Mouse (Mus musculus) CH12.LX (cell line): ENCODE measurements around the gene Higd1a. TPM values are rescaled to one million over a fixed set of nuclear protein-coding genes. Genes with fewer than 3 reads are reported as not detected.

Experiments
- DNase-seq: peaks from one replicate; pipeline ENCODE4 v3.0.0-alpha.2; 2013; ENCODE audit errors: extremely low read depth
- H3K27ac ChIP-seq: 2 replicates; pipeline ENCODE4 v1.5.1; 2012; ENCODE audit warnings: low read depth, mild to moderate bottlenecking, control low read depth, moderate library complexity; ENCODE audit not compliant: insufficient read depth
- H3K27me3 ChIP-seq: replicated peaks from 2 replicates; pipeline ENCODE3; 2012; ENCODE audit warnings: inconsistent platforms
- H3K36me3 ChIP-seq, 2 experiments: replicated peaks in 1 of 2; 2 replicates each; pipeline versions ENCODE3 to v1.6.1; 2012; ENCODE audit warnings: inconsistent platforms in 1 of 2, low read length in 1 of 2, mild to moderate bottlenecking in 1 of 2, mixed read lengths in 1 of 2, moderate library complexity in 1 of 2; ENCODE audit not compliant: control insufficient read depth in 1 of 2, insufficient read depth in 1 of 2
- H3K4me1 ChIP-seq, 2 experiments: 2 replicates each; pipeline ENCODE4 v1.6.1; 2012; ENCODE audit warnings: inconsistent platforms in 1 of 2, moderate library complexity in 1 of 2; ENCODE audit not compliant: insufficient read depth in 2 of 2, control insufficient read depth in 1 of 2
- H3K4me2 ChIP-seq: 2 replicates; pipeline ENCODE4 v1.6.1; 2012; ENCODE audit warnings: low read depth, mild to moderate bottlenecking, control low read depth; ENCODE audit not compliant: poor library complexity, insufficient read depth, severe bottlenecking
- H3K4me3 ChIP-seq, 3 experiments: fragments of 150-350 bp in 1 of 3; sonication (generic) in 1 of 3; replicated peaks in 1 of 3; 2 replicates each; pipeline versions ENCODE3 to v1.5.1; 2011 to 2012; ENCODE audit warnings: low read depth in 2 of 3, low read length in 2 of 3, mild to moderate bottlenecking in 2 of 3, moderate library complexity in 2 of 3, control low read depth in 1 of 3, improper control_type of control experiment in 1 of 3, inconsistent platforms in 1 of 3, mixed read lengths in 1 of 3; ENCODE audit not compliant: poor library complexity in 1 of 3
- H3K79me2 ChIP-seq: replicated peaks from 2 replicates; pipeline ENCODE4 v1.6.1; 2012; ENCODE audit warnings: mild to moderate bottlenecking, moderate library complexity; ENCODE audit not compliant: control insufficient read depth, poor library complexity, insufficient read depth, severe bottlenecking; ENCODE audit errors: extremely low read depth
- H3K9ac ChIP-seq: 2 replicates; pipeline ENCODE4 v1.6.1; 2012; ENCODE audit warnings: low read depth, mild to moderate bottlenecking, control low read depth, moderate library complexity; ENCODE audit not compliant: insufficient read depth
- H3K9me3 ChIP-seq: replicated peaks from 2 replicates; pipeline ENCODE3; 2012; ENCODE audit warnings: low read length, inconsistent platforms, mixed read lengths
- CTCF ChIP-seq, 2 experiments: IDR thresholded peaks in 1 of 2; conservative IDR thresholded peaks in 1 of 2; 2 replicates each; pipeline ENCODE4 v1.5.1; 2011 to 2012; ENCODE audit warnings: low read depth in 2 of 2, low read length in 2 of 2, improper control_type of control experiment in 1 of 2, inconsistent platforms in 1 of 2, mild to moderate bottlenecking in 1 of 2, moderate library complexity in 1 of 2
- E2F4 ChIP-seq: IDR thresholded peaks from 2 replicates; pipeline ENCODE4 v1.6.1; 2011; ENCODE audit warnings: low read depth, low read length, improper control_type of control experiment; ENCODE audit not compliant: insufficient replicate concordance
- EP300 ChIP-seq: IDR thresholded peaks from 2 replicates; pipeline ENCODE4 v1.6.1; 2011; ENCODE audit warnings: low read length, improper control_type of control experiment
- GABPA ChIP-seq: IDR thresholded peaks from 2 replicates; pipeline ENCODE4 v1.6.1; 2012; ENCODE audit warnings: low read depth, low read length, improper control_type of control experiment, inconsistent platforms; ENCODE audit not compliant: insufficient replicate concordance
- IRF4 ChIP-seq: IDR thresholded peaks from 2 replicates; pipeline ENCODE4 v1.6.1; 2014; ENCODE audit warnings: low read depth, mild to moderate bottlenecking, inconsistent platforms, low read length, improper control_type of control experiment
- KAT2A ChIP-seq: IDR thresholded peaks from 2 replicates; pipeline ENCODE4 v1.6.1; 2012; ENCODE audit warnings: low read length, improper control_type of control experiment, inconsistent platforms; ENCODE audit not compliant: insufficient replicate concordance
- MAFK ChIP-seq: IDR thresholded peaks from 2 replicates; pipeline ENCODE4 v1.6.1; 2011; ENCODE audit warnings: low read length, improper control_type of control experiment; ENCODE audit not compliant: insufficient replicate concordance
- MEF2A ChIP-seq: IDR thresholded peaks from 2 replicates; pipeline ENCODE4 v1.6.1; 2014; ENCODE audit warnings: low read depth, mild to moderate bottlenecking, inconsistent platforms, low read length, improper control_type of control experiment, borderline replicate concordance
- NRF1 ChIP-seq: IDR thresholded peaks from 2 replicates; pipeline ENCODE4 v1.6.1; 2014; ENCODE audit warnings: low read depth, mild to moderate bottlenecking, inconsistent platforms, low read length, improper control_type of control experiment, moderate library complexity
- POLR2A ChIP-seq: IDR thresholded peaks from 2 replicates; pipeline ENCODE4 v1.6.1; 2011; ENCODE audit warnings: low read depth, mild to moderate bottlenecking, improper control_type of control experiment, low read length
- POLR2AphosphoS2 ChIP-seq: IDR thresholded peaks from 2 replicates; pipeline ENCODE4 v1.6.1; 2011; ENCODE audit warnings: low read depth, low read length, improper control_type of control experiment
- RAD21 ChIP-seq: IDR thresholded peaks from 2 replicates; pipeline ENCODE4 v1.6.1; 2011; ENCODE audit warnings: low read depth, mild to moderate bottlenecking, low read length, improper control_type of control experiment, moderate library complexity
- TCF12 ChIP-seq: IDR thresholded peaks from 2 replicates; pipeline ENCODE4 v1.6.1; 2014; ENCODE audit warnings: low read depth, mild to moderate bottlenecking, inconsistent platforms, low read length, improper control_type of control experiment
- ZKSCAN1 ChIP-seq: IDR thresholded peaks from 2 replicates; pipeline ENCODE4 v1.6.1; 2012; ENCODE audit warnings: low read depth, inconsistent platforms, low read length, improper control_type of control experiment, borderline replicate concordance
- ZMIZ1 ChIP-seq: IDR thresholded peaks from 2 replicates; pipeline ENCODE4 v1.6.1; 2012; ENCODE audit warnings: low read depth, mild to moderate bottlenecking, inconsistent platforms, low read length, improper control_type of control experiment
- ZNF384 ChIP-seq: IDR thresholded peaks from 2 replicates; pipeline ENCODE4 v1.6.1; 2012; ENCODE audit warnings: low read depth, low read length, improper control_type of control experiment, inconsistent platforms
- dilution Hi-C: fragments of 300-500 bp; cut with MboI; formaldehyde crosslinking; loops from 2 replicates; pipeline ENCODE4 v1.14.3; 2020; ENCODE audit warnings: low sequenced_read_pairs; ENCODE audit not compliant: extremely low pct_unique_long_range_greater_than_20kb, extremely low pct_ligation_motif_present
- in situ Hi-C: fragments of 300-500 bp; cut with MboI; formaldehyde crosslinking; loops from 3 replicates; pipeline ENCODE4 v1.14.3; 2019; ENCODE audit warnings: low sequenced_read_pairs, low pct_ligation_motif_present, low pct_unique_long_range_greater_than_20kb, mixed read lengths
- polyA plus RNA-seq: library from polyadenylated mRNA; unstranded; fragments of >175 nt; gene quantifications from 2 replicates; pipeline ENCODE4 v1.2.1, GENCODE M21; 2012; ENCODE audit warnings: low read depth; ENCODE audit not compliant: insufficient read length
- total RNA-seq, 2 experiments: library from RNA; depleted of rRNA; stranded (reverse); fragments of 300-350 nt in 1 of 2; fragments of >200 nt in 1 of 2; gene quantifications; 2 replicates each; pipeline ENCODE4 v1.2.3; 2012 to 2014

Gene Higd1a
- total and polyA plus RNA-seq, 3 experiments: 75.4 to 132 (median 93.2) TPM

DNA sequence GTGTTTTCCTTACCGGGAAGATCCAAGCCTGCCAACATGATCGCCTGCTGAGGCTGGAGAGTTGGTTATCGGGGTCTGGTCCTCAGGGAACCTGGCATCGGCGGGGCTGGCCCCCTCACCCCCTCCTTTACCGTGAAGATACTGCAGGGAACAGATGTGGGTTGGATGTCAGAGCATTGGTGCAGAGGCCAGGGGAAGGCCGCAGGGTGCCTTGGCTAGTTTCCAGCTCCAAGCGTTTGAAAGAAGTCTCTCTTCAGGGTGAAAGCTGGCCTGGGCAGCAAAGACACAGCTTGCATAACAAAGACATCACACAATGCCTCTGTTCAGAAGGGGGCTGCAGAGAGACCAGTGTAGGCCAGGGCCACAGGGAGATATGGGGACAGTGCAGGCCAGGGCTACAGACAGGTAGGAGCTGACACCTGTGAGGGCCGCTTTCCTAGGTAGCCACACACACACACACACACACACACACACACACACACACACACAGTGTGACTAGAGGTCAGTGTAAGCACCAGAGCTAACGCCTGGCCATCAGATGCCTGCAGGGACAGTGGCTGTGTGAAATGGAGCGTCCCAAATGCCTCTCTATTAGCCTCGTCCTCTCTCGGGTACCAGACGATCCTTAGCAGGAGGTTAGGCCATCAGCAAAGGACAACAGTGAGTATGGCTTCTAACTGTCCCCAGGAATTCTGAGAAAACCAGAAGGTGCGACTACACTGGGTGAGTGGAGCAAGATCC, 47.9 kb downstream of the Higd1a start:
- H3K79me2 ChIP-seq: no peaks in the 10 kb centered on the region
- H3K36me3 ChIP-seq: no peaks in the 10 kb centered on the region
- TF ChIP-seq KAT2A: no peak
- TF ChIP-seq POLR2AphosphoS2: no peak
- TF ChIP-seq EP300: no peak
- TF ChIP-seq MAFK: no peak
- TF ChIP-seq TCF12: no peak
- no peak for DNase-seq
- H3K4me2 ChIP-seq: no peak overlapping the region
- no peaks in the 10 kb centered on the region for H3K4me1 ChIP-seq
- H3K4me3 ChIP-seq: no peak overlapping the region
- dilution Hi-C loops: no loop called here
- in situ Hi-C loops: loop anchor here (5.0 kb wide), 1 partner anchor 43 kb away; no protein-coding TSS in a partner anchor
- no peaks in the 10 kb centered on the region for H3K9me3 ChIP-seq
- no peak overlapping the region for H3K9ac ChIP-seq
- H3K27me3 ChIP-seq: peaks cover 71% of the 10 kb centered on the region
- H3K27ac ChIP-seq: no peak overlapping the region

DNA sequence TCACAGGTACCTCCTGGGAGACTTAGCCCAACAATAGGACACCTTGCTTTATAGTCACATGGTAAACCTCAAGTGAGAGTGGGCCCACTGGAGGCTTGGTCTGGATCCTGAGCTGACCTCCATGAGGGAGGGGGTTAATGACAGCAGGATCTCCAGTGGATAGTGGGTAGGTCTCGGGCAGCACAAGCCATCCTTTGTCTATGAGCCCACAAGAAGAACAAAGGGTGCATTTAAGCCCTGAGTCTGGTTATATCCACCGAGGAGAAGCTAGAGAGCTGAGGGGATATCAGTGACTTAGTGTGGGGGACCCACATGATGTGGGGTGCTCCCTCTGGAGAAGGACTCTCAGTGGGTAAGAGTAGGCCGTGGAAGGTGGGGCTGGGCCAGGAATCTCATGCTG, 49.7 kb downstream of the Higd1a start:
- peaks cover 64% of the 10 kb centered on the region for H3K27me3 ChIP-seq
- dilution Hi-C loops (no loop called here), in situ Hi-C loops (no loop called here)
- H3K4me1 ChIP-seq: no peaks in the 10 kb centered on the region
- TF ChIP-seq MEF2A (no peak), ZMIZ1 (no peak), KAT2A (no peak)
- H3K9ac ChIP-seq: no peak overlapping the region
- H3K4me3 ChIP-seq: no peak overlapping the region
- DNase-seq: no peak
- no peaks in the 10 kb centered on the region for H3K79me2 ChIP-seq
- H3K4me2 ChIP-seq: no peak overlapping the region
- H3K36me3 ChIP-seq: no peaks in the 10 kb centered on the region
- H3K27ac ChIP-seq: no peak overlapping the region
- H3K9me3 ChIP-seq: no peaks in the 10 kb centered on the region

DNA sequence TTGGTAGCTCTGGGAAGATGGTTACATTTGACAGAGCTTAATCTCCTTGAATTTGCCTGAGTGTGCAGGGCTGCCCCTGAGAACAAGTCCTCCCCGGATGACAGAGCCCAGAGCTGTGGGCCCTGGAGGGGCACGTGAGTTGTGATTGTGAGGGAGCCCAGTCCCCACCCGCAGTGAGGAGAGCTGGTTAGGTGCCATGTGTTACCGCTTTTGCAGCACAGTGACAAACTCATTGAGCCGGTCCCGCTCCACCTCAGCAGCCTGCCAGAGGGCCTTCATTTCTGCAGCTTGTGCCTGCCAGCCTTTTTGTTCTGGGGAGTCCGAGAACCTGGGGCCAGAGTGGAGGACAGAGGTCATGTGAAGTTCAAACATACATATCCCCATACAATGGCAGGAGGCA, 50.2 kb downstream of the Higd1a start:
- dilution Hi-C loops: no loop called here

More for the DNA sequence above, 50.2 kb downstream of the Higd1a start:
- in situ Hi-C loops: no loop called here
- no peaks in the 10 kb centered on the region for H3K9me3 ChIP-seq
- no peaks in the 10 kb centered on the region for H3K36me3 ChIP-seq
- TF ChIP-seq NRF1: no peak
- no peak for TF ChIP-seq POLR2A
- no peak for TF ChIP-seq EP300
- TF ChIP-seq E2F4: no peak
- TF ChIP-seq CTCF (conservative IDR thresholded peaks at IDR 0.05 in 1 of 2, IDR thresholded peaks at IDR 0.05 in 1 of 2; ENCODE audit: low read depth in 2 of 2, low read length in 2 of 2): no peak
- TF ChIP-seq IRF4: no peak
- no peak for TF ChIP-seq ZKSCAN1
- no peak for TF ChIP-seq ZMIZ1
- TF ChIP-seq ZNF384: no peak
- TF ChIP-seq GABPA: no peak
- TF ChIP-seq RAD21: no peak
- H3K9ac ChIP-seq: no peak overlapping the region
- peaks cover 62% of the 10 kb centered on the region for H3K27me3 ChIP-seq
- H3K4me2 ChIP-seq: no peak overlapping the region
- H3K79me2 ChIP-seq: no peaks in the 10 kb centered on the region
- no peak overlapping the region for H3K27ac ChIP-seq
- no peak overlapping the region for H3K4me3 ChIP-seq
- no peaks in the 10 kb centered on the region for H3K4me1 ChIP-seq
- DNase-seq: no peak
